Mouse (Mus musculus) layer of hippocampus, postnatal 10 days (tissue): Measurements from ENCODE around the gene 2310033P09Rik. TPM values are rescaled to one million over a fixed set of nuclear protein-coding genes. Genes with fewer than 3 reads are reported as not detected.

ENCODE experiments used
- DNase-seq, 2 experiments: peaks; one replicate each; pipeline ENCODE4 v3.0.0; 2021; ENCODE audit warnings: low spot score in 2 of 2
- total RNA-seq, 2 experiments: library from RNA; stranded (reverse); gene quantifications; 2 replicates each; pipeline ENCODE4 v1.2.3; 2021

Gene 2310033P09Rik
- total RNA-seq, 2 experiments from 2014 or later, result 24.7 to 25.5 TPM

GRCm38 (mm10) chr11:59228122-59228953 is 20.2 kb downstream of the 2310033P09Rik start, which contains the start of gene Arf1:
TSS of gene Arf1 (minus strand) at chr11:59228270.
- peak; percentile 94 to 98 for DNase-seq

GRCm38 (mm10) chr11:59230144-59230760 is 22.1 kb downstream of the 2310033P09Rik start:
- peak; percentile 57 to 70 for DNase-seq

GRCm38 (mm10) chr11:59232797-59233196 is 24.7 kb downstream of the 2310033P09Rik start:
- no peak for DNase-seq

GRCm38 (mm10) chr11:59238525-59239427 is 30.7 kb downstream of the 2310033P09Rik start:
- peak; percentile 69 to 77 for DNase-seq

- DNase-seq, result no peak
These were observed 31.3 kb downstream of the 2310033P09Rik start for GRCm38 (mm10) chr11:59239428-59239785.

GRCm38 (mm10) chr11:59239796-59240195 is 31.7 kb downstream of the 2310033P09Rik start:
- DNase-seq, result no peak

GRCm38 (mm10) chr11:59241841-59242240 is 33.7 kb downstream of the 2310033P09Rik start:
- DNase-seq, result no peak

GRCm38 (mm10) chr11:59243856-59244255 is 35.7 kb downstream of the 2310033P09Rik start:
- DNase-seq, result no peak

- DNase-seq, result no peak
These were observed 40.0 kb downstream of the 2310033P09Rik start for GRCm38 (mm10) chr11:59248101-59248500.

- no peak for DNase-seq
These were observed 51.5 kb downstream of the 2310033P09Rik start for GRCm38 (mm10) chr11:59259647-59260046.

Other genes starting within 250 kb of the 2310033P09Rik start
- 10 to 100 TPM; 24.7 to 28.6 TPM for gene Trim11, start 230.2 kb upstream of the 2310033P09Rik start, total RNA-seq
- gene Obscn, start 71.9 kb upstream of the 2310033P09Rik start, total RNA-seq, result 1 to 10 TPM; 2.9 TPM
- 10 to 100 TPM; 11.0 to 12.0 TPM for gene Iba57, start 44.6 kb upstream of the 2310033P09Rik start, total RNA-seq
- 1 to 10 TPM; 1.8 to 2.8 TPM for gene Gjc2, start 25.1 kb upstream of the 2310033P09Rik start, total RNA-seq
- gene Guk1, start 16.1 kb upstream of the 2310033P09Rik start, total RNA-seq, result 100 to 1,000 TPM; 123 to 125 TPM
- gene Mrpl55, start 5.8 kb upstream of the 2310033P09Rik start, total RNA-seq, result 10 to 100 TPM; 39.6 to 40.9 TPM
- gene Arf1, start 19.9 kb downstream of the 2310033P09Rik start, total RNA-seq, result 100 to 1,000 TPM; 445 to 470 TPM
- not detected for gene Wnt3a, start 82.4 kb downstream of the 2310033P09Rik start, total RNA-seq
- 1 to 10 TPM; 2.7 to 2.9 TPM for gene Wnt9a, start 98.6 kb downstream of the 2310033P09Rik start, total RNA-seq
- gene Prss38, start 167.3 kb downstream of the 2310033P09Rik start, total RNA-seq, result not detected
- gene Jmjd4, start 241.7 kb downstream of the 2310033P09Rik start, total RNA-seq, result 10 to 100 TPM; 30.3 to 30.6 TPM
- 100 to 1,000 TPM; 307 to 329 TPM for gene Snap47, start 242.9 kb downstream of the 2310033P09Rik start, total RNA-seq